Mouse (Mus musculus): ENCODE measurements at regions not wholly inside any gene's neighbourhood (a gene's known extent, or its start where the extent isn't known, plus 50 kb on each side); places are given as distances from the start of the nearest gene placed in this dataset.

GRCm38 (mm10) chr3:66592259-66592658, 295.6 kb upstream of the Veph1 start:
- DNase-seq (ENCODE audit: low spot score in 2 of 2), result no peak

- DNase-seq (ENCODE audit: low spot score in 2 of 2), result no peak
Observed at GRCm38 (mm10) chr3:66590775-66591174, 294.1 kb upstream of the Veph1 start.

GRCm38 (mm10) chr3:66589483-66589882, 292.8 kb upstream of the Veph1 start:
- DNase-seq (ENCODE audit: low spot score in 2 of 2), result no peak

- DNase-seq (ENCODE audit: low spot score in 2 of 2), result no peak
Observed at GRCm38 (mm10) chr3:66584831-66585230, 288.2 kb upstream of the Veph1 start.

GRCm38 (mm10) chr3:66584101-66584500, 287.5 kb upstream of the Veph1 start:
- DNase-seq (ENCODE audit: low spot score in 2 of 2), result no peak

GRCm38 (mm10) chr3:66576659-66577058, 280.0 kb upstream of the Veph1 start:
- DNase-seq (ENCODE audit: low spot score in 2 of 2), result no peak

GRCm38 (mm10) chr3:66574321-66574720, 277.7 kb upstream of the Veph1 start:
- no peak for DNase-seq (ENCODE audit: low spot score in 2 of 2)

- DNase-seq (ENCODE audit: low spot score in 2 of 2), result no peak
Observed at GRCm38 (mm10) chr3:66572887-66573519, 276.4 kb upstream of the Veph1 start.

GRCm38 (mm10) chr3:66570342-66570741, 273.7 kb upstream of the Veph1 start:
- no peak for DNase-seq (ENCODE audit: low spot score in 2 of 2)

- no peak for DNase-seq (ENCODE audit: low spot score in 2 of 2)
Observed at GRCm38 (mm10) chr3:66564268-66565245, 267.9 kb upstream of the Veph1 start.

- DNase-seq (ENCODE audit: low spot score in 2 of 2), result no peak
Observed at GRCm38 (mm10) chr3:66563329-66563728, 266.7 kb upstream of the Veph1 start.

GRCm38 (mm10) chr3:66555538-66555937, 258.9 kb upstream of the Veph1 start:
- DNase-seq (ENCODE audit: low spot score in 2 of 2), result no peak

- no peak for DNase-seq (ENCODE audit: low spot score in 2 of 2)
Observed at GRCm38 (mm10) chr3:66550920-66551319, 254.3 kb upstream of the Veph1 start.

- no peak for DNase-seq (ENCODE audit: low spot score in 2 of 2)
Observed at GRCm38 (mm10) chr3:66546576-66546975, 249.9 kb upstream of the Veph1 start.

- no peak for DNase-seq (ENCODE audit: low spot score in 2 of 2)
Observed at GRCm38 (mm10) chr3:66544139-66544933, 247.7 kb upstream of the Veph1 start.

- no peak for DNase-seq (ENCODE audit: low spot score in 2 of 2)
Observed at GRCm38 (mm10) chr3:66542865-66543264, 246.2 kb upstream of the Veph1 start.

GRCm38 (mm10) chr3:66537913-66538312, 241.3 kb upstream of the Veph1 start:
- no peak for DNase-seq (ENCODE audit: low spot score in 2 of 2)

- DNase-seq (ENCODE audit: low spot score in 2 of 2), result no peak
Observed at GRCm38 (mm10) chr3:66537106-66537893, 240.7 kb upstream of the Veph1 start.

- no peak for DNase-seq (ENCODE audit: low spot score in 2 of 2)
Observed at GRCm38 (mm10) chr3:66536673-66537072, 240.0 kb upstream of the Veph1 start.

- no peak for DNase-seq (ENCODE audit: low spot score in 2 of 2)
Observed at GRCm38 (mm10) chr3:66535786-66536529, 239.3 kb upstream of the Veph1 start.

GRCm38 (mm10) chr3:66519925-66520324, 223.3 kb upstream of the Veph1 start:
- no peak for DNase-seq (ENCODE audit: low spot score in 2 of 2)

All from frontal cortex, postnatal 10 days (tissue).